Mouse (Mus musculus): ENCODE measurements around the gene Zdhhc13.

Zdhhc13 gene

DNA sequence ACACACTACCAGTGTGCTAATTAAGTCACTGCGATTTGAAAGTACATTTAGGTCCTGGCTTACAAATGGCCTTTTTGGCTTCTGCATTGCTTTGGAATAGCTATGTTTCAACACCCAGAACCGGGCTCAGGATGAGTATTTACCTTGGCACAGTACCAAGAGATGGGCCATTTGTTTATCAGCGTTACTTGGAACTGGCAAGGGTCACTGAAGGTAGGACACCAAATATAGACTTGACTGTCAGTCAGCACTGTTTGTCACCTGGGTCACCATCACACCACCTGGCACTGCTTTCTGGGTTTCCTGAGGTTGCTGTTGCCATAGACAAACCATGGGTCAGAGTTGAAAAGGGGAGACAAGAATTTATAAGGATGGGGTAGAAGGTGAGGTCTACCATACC, 53.5 kb downstream of the Zdhhc13 start:
- DNase-seq (ENCODE audit: low spot score) = no peak

DNA sequence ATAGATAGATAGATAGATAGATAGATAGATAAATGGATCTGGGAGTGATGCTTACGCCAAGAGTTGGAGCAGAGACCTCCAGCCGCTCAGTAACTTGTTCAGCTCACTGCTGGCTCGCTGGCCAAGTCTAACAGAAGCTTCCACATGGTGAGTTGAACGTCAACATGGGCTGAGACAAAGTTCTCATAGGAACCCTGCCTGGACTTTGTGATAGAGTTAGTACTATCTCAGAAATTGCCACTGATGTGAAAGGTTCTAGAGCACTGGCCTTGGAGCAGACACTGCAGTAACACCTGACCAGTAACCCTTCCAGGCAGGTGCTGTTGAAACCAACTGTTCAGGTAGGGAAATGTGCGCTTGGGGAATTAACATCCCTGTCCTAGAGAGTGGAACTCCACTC, 54.7 kb downstream of the Zdhhc13 start:
- no peak for DNase-seq (ENCODE audit: low spot score)

DNA sequence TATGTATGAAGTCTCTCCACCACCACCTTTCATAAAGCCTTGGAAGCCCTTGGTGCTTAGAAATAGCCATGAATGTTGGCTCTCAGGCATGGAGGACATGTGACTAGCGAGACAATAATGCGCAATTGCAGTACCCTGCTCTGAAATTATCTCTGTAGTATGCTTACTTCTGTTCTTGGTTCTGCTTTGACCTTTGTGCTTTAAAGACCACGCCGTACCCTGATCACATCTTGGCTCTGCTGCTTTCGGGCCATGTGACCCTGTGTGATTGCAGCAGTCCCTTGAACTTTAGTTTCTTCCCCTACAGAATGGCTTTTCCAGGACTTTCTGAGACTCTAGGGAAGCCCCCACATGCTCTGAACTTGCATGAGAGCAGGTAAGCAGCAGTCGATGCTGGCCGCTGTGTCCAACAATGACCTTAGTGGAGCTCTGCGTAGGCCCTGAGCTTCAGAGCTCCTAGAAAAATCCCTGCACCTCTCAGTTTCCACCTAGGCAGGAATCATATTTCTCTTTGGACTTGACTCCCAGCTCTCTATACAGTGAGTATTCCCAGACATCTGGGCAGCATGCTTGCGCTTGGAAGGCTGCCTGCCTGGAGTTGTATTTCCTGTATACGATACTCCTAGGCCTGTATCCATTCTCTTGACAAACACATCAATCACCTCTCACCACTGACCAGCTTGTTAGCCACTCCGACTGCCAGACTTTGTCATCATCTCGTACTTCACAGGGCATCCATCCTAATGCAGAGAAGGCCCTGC, 56.6 kb downstream of the Zdhhc13 start:
- DNase-seq (ENCODE audit: low spot score) = no peak

DNA sequence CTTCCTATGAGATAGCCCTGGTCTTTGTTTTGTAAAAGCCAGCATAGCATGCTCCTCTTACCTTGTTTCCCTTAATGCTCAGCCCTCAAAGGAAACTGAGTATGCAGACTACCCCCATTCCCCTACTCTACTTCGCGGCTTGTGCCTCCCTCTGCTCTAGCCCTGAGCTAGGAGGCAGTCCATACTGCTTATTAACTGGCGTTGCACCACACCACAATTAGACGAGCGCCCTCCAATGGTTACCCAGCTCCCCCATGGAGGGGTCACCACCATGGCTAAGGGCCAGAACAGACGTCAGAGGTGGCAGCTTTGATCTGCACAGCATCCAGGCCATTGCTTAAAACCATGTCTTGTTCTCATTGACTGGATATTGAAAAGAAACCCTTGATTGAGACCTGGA, 58.0 kb downstream of the Zdhhc13 start:
- DNase-seq (ENCODE audit: low spot score) = no peak

DNA sequence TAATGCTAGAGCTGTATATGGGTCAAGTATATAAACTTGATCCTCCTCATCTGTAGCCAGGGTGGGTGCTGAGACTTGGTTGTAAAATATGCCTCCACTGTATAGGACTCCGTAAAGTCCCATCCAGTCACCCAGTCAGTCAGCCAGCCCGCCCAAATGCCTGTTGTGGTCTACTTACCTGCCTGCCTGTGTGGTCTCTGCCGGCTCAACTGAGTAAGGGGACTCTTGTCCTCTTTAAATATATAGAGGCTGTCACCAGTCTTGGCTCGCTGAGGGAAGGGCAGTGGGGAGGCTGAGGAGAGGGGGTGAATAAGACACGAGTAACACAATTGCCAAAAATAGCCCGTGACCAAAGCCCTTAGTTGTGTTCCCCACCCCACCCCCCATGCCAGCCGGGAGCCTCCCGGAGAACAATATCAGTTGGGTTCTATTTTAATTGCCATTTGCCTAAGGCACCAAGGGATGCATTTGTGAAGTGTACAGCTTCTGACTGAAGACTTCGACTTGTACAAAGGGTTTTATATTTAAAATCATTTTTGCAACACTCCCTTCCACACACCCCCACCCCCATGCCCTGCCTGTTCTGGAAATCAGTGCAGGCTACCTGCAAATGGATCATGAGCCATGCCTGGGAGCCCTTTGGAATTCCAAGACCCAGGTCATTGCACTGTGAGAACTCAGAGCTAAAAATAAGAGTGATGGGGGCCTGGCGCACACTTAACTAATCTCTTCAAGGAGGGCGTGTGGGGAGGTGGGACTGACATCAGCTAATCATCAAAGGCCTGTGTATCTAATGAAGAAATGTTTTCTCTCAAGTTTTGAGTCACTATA, 59.2 kb downstream of the Zdhhc13 start, which contains the start of gene Csrp3:
TSS of gene Csrp3 (minus strand) at position 214 of the 831 bp plus-strand sequence.
- DNase-seq (ENCODE audit: low spot score) = no peak

DNA sequence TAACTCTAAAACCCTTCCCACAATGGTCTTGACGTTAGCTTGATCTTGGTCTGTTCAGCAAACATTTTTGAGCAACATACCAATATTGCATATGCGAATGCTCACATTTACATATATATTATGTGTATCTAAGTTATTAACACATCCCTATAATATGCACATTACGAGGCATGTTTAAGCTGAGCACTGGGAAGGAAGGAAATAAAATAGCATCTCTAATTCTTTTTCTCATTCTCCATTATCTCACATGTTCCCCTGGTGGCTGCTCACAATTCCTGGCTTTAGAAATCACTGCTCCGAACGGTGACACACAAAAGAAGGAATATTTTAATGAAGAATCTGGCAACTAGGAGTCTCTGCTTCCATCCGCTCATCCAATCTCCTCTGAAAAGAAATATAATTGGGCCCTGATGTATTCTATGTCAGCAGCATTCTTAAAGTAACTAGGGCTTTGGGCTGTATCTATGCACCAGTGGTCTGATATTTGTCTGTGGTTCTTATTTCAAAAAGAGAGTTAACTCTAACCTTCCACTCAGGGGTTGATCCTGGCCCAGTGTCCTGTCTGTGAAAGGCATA, 62.8 kb downstream of the Zdhhc13 start:
- no peak for DNase-seq (ENCODE audit: low spot score)

DNA sequence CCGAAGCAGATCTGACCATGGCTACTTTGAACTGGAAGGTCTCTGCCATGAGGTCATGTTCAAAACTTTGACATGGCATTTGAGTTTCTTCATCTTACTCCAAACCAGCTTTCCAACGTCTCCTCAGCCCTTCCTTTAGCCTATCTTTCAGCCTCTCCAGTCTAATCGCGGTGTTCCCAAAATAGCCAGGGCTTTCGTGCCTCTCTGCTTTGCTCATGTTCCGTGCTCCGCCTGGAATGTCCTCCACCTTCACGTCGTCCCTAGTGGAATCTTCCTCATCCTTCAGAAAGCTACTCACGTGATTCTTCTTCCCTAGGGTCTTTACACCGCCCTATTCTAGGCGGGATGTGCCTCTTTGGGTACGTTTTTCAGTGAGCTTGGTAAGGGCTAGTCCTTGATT, 64.7 kb downstream of the Zdhhc13 start:
- no peak for DNase-seq (ENCODE audit: low spot score)

DNA sequence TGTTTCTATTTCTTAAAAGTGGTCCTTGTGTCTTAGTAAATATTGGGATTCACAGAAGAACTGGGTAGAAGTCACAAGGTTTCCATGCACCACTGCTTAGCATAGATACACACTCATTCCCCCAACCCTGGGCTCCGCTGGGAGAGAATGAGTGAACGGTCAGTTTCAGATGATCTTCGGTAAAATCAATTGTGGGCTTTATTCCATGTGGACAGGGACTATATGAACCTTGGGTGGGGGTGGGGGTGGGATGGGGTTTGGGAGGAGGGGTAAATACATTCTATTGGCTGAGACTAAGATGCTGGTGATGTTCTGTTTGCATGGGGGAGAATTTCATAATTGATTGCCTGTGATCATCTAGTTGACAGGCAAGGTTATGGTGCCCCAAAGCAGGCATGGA, 66.7 kb downstream of the Zdhhc13 start:
- DNase-seq (ENCODE audit: low spot score) = no peak

DNA sequence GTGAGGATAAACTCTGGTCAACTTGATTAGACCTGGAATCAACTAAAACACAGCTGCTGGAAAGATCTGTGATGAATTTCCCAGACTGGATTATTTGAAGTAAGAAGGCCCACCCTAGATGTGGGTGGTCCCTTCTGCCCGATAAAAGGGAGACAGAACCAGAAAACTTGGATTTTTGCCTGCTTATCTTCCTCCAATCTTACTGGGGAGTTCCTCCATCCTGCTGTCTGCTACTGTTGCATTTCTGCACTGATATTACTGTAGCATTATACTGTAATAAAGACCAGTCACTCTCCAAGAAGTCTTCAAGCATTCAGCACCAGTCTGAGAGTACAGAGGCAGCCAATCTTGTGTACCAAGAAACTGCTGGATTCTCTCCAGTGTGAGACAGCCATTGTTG, 69.5 kb downstream of the Zdhhc13 start:
- no peak for DNase-seq (ENCODE audit: low spot score)

DNA sequence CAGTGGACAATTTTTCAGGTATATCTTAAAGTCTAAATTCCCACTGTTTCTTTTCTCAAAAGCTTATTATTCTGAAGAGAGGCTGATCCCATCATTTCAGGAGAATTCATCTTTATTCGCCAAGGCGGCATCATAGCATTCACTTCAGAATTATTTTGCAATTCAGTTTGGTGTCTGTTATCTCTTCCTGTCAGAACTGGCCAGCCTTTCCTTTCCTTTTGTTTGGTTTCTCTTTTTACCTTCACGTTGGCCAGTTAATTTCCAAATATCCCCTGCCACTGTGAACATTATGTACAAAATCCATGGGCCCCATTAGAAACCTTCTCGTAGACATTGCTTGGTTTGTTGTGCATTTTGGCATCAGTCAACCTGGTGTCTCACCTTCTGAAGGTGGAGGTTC, 70.6 kb downstream of the Zdhhc13 start:
- DNase-seq (ENCODE audit: low spot score) = no peak

DNA sequence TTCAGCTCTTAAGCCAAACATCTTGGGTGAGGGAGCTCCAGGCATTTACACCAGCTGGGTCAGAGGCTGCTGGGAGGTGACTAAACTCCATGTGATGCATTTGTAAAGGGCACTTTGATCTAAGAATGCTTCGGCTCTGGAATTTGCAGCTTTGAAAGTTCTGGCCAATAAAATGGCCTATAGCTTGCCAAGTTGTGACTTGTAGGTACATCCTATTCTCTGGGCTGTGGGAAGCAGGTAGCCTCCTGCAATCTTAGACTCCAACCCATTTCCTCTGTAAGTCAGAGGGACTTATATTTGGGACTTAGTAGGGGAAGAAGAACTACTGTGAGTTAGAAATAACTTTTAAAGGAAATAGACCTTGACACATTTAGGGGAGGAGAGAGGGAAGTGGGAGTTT, 72.1 kb downstream of the Zdhhc13 start:
- DNase-seq (ENCODE audit: low spot score) = no peak

DNA sequence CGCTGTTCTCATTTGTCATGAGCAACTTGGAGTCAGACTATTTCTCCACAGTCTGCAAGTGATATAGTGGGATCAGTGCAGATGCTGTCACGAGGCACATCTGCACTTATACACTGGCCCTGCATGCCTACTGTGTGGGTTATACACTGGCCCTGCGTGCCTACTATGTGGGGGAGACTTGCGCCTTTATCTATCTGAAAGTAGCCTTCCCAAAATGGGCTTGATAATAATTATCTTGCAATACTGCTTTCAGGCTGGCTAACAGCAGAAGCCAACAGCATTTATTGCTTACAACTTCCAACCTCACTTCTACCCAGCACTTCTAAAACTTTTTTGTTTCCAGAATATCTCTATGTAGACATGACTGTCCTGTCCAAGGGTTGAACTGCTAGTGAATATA, 73.0 kb downstream of the Zdhhc13 start:
- DNase-seq (ENCODE audit: low spot score) = no peak

DNA sequence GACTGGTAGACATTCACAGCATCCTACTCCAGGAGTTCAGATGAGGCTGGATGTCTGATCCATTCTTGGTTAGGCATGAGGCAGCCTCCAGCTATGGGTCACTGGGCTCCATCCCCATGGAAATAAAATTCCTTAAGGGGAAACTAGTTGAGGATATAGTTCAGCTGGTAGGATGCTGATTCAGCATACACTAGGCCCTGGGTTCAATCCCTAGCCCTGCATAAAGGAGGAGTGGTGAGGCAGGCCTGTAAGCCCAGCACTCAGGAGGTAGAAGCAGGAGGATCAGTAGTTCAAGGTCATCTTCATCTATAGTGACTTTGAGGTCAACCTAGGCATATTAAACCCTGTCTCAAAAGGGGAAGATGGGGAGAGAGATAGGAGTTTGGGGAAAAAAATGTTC, 75.4 kb downstream of the Zdhhc13 start:
- DNase-seq (ENCODE audit: low spot score) = no peak

DNA sequence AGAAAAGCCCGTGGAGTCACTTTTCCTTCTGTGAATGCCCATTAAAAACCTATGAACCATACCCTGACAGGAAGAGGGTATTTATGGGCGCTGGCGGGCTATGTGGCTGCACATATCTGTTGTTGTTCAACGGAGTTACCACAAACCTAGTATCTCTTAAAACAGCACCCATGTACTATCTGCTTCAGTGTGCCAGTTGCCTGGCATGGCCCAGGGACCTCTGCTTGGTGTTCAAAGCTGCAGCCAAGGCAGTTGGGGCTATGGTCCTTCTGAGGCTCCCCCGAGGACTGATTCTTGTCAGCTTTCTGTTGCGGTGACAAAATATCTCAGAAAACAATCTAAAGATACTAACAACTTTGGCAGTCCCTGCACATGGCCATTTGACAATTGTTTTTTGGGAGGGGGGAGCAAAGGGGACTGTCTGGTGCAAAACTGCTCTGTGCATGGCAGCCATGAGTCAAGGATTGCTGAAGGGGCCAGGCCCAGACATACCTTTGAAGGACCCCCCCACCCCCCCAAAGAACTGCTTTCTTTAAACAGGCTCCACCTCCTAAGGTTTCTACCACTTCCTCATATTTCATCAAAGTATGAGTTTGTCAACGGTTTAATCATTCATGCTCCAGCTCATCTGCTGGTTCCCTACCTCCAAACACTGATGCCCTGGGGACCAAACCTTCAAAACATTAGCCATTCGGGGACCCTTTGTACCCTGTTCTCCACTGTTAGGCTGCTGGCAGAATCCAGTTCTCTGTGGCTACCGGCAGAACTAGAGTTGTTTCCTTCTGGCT, 76.1 kb downstream of the Zdhhc13 start:
- no peak for DNase-seq (ENCODE audit: low spot score)

DNA sequence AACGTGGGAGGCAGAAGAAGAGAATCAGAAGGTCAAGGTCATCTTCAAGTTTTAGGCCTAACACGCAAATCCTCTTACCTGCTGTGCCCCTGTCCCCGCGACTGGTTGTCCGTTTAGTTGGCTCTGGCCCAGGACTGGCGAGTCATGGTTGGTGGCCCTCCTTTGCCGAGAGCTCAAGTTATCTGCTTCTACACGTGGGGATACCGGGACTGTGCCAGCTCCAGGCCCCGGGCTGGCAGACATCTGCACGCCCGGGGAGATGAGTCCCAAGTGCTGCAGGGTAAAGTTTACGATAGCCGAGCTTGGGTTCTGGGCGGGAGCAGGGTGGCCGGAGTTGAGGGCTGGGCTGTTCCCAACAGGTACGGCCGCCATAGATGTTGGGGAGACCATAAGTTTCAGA, 78.8 kb downstream of the Zdhhc13 start:
- no peak for DNase-seq (ENCODE audit: low spot score)

DNA sequence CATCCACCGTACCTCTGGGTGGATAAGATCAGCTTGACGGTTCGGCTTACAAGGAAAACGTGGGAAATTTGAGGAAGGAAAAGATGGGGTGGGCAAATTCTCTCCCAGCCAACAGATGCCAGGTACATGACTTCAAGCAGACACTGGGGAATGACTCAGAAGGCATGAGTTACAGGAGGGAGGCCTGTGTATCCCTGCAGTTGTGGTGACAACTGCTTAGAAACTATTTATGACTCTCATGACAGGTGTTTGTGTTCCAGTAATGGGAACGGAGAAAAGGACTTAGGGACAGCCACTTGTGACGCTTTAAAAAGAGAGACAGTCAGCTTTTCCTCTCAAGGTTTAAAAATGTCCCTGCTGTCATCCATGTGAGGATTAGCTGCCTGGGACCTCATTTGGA, 81.3 kb downstream of the Zdhhc13 start:
- no peak for DNase-seq (ENCODE audit: low spot score)

DNA sequence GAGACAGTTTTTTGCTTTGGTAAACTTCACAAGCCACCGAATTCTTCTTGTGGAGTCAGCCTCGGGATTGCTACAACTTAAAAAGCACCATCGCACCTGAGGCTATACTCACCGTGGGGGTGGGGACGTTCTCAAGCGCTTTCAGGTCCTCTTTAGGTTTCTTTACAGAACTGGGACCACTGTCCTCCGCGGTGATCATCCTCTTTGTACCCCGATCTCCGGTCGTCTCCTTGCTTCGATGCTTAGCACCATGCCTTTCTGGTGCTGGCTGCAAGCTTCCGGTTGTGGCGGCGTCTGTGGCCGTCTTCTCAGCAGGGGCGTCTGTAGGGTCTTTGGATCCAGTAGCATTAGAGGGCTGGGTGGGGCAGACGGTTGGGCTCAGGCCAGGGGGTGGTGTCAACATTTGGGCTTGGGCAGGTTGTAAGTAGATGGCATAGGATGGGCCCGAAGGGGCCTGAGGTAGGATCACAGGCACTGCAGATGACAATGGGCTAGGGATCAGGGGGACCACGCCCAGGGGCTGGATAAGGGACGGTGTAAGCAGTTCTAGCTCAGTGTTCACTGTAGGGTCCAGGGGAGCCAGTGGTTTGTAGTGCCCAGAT, 81.9 kb downstream of the Zdhhc13 start:
- no peak for DNase-seq (ENCODE audit: low spot score)

DNA sequence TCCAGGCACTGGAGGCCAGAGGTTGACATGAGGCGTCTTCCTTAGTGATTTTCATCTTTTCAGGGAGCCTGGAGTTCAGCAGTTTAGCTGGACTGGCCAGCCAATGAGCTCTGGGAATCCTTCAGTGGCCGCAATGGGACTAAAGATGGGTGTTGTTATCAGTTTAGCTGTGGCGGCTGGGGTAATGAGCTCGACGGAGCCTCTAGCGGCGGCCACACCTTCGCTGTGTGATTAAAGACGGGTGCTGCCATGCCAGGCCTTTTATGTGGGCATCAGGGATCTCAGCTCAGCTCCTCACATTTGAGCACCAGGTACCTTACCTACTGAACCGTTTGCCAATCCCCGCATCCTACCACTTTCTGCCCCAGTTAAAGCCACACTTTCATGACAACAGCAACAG, 82.5 kb downstream of the Zdhhc13 start:
- DNase-seq (ENCODE audit: low spot score) = no peak

DNA sequence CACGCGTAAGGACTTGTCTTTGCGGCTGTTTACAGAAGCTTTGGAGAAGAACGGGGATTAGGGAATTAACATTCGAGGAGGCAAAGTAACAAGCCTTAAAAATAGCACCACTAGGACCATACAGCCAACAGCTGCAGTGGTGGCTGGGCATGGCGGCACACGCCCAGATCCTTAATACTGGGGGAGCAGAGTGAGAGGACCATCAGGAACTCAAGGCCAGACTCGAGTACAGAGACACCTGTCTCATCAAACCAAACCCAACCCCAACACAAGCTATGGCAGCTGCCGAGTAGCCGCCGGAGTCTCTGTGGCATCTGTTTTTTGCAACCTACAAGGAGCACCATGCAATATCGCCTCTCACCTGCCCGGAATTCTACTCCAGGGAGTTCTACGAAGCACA, 86.3 kb downstream of the Zdhhc13 start:
- DNase-seq (ENCODE audit: low spot score) = no peak

DNA sequence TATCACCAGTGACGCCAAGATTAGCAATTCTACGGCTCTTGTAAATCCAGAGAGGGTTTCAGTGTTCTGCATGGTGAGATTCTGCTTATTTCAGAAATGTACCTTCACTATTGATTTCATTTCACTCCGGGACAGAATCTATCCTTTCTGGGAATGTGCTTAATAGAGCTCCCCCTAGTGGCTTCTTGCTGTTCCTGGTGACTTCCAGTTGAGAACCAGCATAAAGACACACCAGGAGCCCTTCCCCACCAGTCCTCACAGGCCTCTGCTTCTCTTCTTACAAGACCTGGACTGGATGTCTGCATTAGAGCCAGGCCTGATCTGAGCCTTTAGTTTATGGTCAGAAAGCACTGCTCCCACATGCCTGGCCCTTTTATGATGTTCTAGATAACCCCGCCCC, 87.7 kb downstream of the Zdhhc13 start:
- DNase-seq (ENCODE audit: low spot score) = peak; percentile 59

Data from MN1 (cell line).